Mouse (Mus musculus): ENCODE measurements around the gene Sdc3.

DNA sequence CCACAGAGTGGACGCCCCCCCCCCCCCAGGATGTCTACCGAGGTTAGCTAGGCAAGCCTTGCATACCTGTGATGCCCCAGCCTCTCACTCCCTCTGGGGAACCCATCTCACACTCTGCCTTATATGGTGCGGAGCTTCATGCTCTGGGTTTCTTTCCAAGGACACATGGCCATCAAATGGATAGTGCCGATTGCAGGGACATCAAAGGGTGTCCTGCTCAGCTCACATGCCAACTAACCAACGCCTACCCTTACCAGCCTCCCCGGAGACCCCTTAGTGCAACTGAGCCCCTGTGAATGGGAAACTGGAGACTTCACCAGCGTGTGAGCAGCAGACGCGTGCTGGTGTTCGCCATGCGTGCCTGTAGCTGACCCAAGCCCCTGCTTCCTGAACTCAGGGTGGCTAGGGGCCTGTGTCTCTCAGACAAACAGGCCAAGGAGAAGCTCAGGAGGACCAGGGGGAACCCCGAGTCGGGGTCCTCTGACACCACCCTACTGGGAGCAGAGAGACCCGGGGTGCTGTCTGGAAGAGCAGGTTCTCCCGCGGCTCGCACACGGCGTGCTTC lies 444 bp upstream of the Sdc3 start:
- TF ChIP-seq CTCF (conservative IDR thresholded peaks at IDR 0.05; ENCODE audit: insufficient read depth, insufficient read length, low read depth, low read length) (no peak), POLR2A (IDR thresholded peaks at IDR 0.05; ENCODE audit: low read depth, low read length) (no peak)

Data from kidney, adult 2 months (tissue).